Mouse (Mus musculus): Measurements from ENCODE around the gene Megf9.

DNA sequence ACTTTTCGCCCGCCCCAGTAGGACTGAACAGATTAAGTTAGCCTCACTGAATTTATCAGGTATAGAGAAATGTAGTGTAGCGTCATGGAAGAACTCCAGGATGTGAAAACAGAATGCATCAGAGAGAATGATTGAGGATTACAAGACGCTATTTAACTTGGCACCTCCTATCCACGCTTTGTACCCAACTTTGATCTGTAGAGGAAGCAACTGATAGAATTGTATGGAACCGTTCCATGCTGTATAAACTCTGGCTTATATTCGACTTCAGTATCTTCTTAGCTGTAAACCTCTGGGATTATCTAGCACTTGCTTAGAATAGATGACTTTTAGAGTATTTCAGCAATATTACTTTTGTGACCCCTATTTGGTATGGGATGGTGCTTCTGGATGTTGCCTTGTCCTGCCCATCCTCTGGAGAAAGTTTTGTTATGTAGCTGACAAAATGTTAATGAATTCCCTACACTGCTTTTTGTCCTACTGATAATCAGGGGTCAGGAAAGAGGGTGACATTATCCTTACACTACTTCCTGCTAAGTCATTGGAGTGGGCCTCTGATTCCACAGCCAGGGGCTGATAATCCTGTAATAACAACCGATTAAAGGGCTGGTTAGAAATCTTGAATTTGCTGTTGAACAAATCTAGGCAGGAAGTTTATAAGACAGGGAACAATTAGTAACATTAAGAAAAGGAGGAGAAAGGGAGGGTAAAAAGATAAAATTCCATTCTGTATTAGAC, 12.8 kb upstream of the Megf9 start:
- TF ChIP-seq MYOG (IDR thresholded peaks at IDR 0.05; ENCODE audit: control insufficient read depth, extremely low read depth, insufficient read length): no peak
- TF ChIP-seq CTCF (IDR thresholded peaks at IDR 0.05; ENCODE audit: control insufficient read depth, insufficient read depth, insufficient read length): no peak

Measured in C2C12 (cell line).